Mouse (Mus musculus) lung, embryonic 15.5 days (tissue): Measurements from ENCODE around the gene Lyrm7. TPM values are rescaled to one million over a fixed set of nuclear protein-coding genes. Genes with fewer than 3 reads are reported as not detected.

ENCODE experiments used
- ATAC-seq: fragments of 200-750 bp; cut with Nextera tagmentation; 2 replicates; pipeline ENCODE4 v1.8.0; 2017; ENCODE audit warnings: moderate number of reproducible peaks, borderline replicate concordance; ENCODE audit not compliant: low FRiP score, low TSS enrichment; ENCODE audit errors: extremely low read depth
- H3K27ac ChIP-seq: fragments of 300-500 bp; sonication (generic); 2 replicates; pipeline ENCODE4 v1.5.1; 2015; ENCODE audit warnings: moderate library complexity, mild to moderate bottlenecking, inconsistent platforms
- H3K27me3 ChIP-seq: fragments of 300-500 bp; sonication (generic); 2 replicates; pipeline ENCODE4 v1.6.1; 2015; ENCODE audit warnings: inconsistent platforms
- H3K36me3 ChIP-seq: fragments of 300-500 bp; sonication (generic); 2 replicates; pipeline ENCODE4 v1.6.1; 2015; ENCODE audit warnings: inconsistent platforms
- H3K4me1 ChIP-seq: fragments of 300-500 bp; sonication (generic); 2 replicates; pipeline ENCODE4 v1.6.1; 2015; ENCODE audit warnings: inconsistent platforms
- H3K4me2 ChIP-seq: fragments of 300-500 bp; sonication (generic); 2 replicates; pipeline ENCODE4 v1.6.1; 2015; ENCODE audit warnings: inconsistent platforms, mild to moderate bottlenecking, moderate library complexity
- H3K4me3 ChIP-seq: fragments of 300-500 bp; sonication (generic); 2 replicates; pipeline ENCODE4 v1.5.1; 2015; ENCODE audit warnings: mild to moderate bottlenecking, inconsistent platforms
- H3K9ac ChIP-seq: fragments of 300-500 bp; sonication (generic); 2 replicates; pipeline ENCODE4 v1.6.1; 2015; ENCODE audit warnings: inconsistent platforms
- H3K9me3 ChIP-seq: fragments of 300-500 bp; sonication (generic); 2 replicates; pipeline ENCODE4 v1.6.1; 2016; ENCODE audit warnings: inconsistent platforms
- WGBS: fragments of 180-500 bp; shearing (Covaris S2); methylation state at CpG from one replicate; pipeline ENCODE4 v1.1.7; 2015; 5-methylcytosine and 5-hydroxymethylcytosine counted together
- polyA plus RNA-seq: library from polyadenylated mRNA; unstranded; fragments of >200 nt; fragmentation: Nextera tagmentation; extraction: Ambion mirVana; gene quantifications from 2 replicates; pipeline ENCODE4 v1.2.1, GENCODE M21; 2015

Lyrm7 gene
- polyA plus RNA-seq, 1 experiment from 2014 or later = 5.7 TPM

DNA sequence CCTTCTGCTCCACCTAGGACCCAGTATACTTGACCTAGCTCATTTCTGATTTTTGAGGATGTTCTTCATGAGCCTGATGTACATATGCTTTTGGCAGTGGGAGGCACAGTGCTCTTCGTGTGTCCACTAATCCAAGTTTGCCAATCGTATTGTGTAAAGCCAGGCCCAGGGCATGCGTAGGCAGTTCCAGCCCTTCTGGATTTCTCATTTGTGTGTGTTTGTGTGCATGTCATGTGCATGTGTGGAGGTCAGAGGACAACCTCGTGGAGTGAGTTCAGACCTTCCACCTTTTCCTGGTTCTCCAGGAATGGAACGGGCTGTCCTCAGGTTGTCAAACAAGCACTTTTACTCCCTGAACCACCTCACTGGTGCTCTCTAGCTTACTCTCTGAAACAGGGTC is 51.1 kb downstream of the Lyrm7 start:
- WGBS = 71% methylated on average over 5 of the region's 5 CpGs
- no peaks in the 10 kb centered on the region for H3K27me3 ChIP-seq
- H3K4me3 ChIP-seq = no peak overlapping the region
- no peak overlapping the region for H3K4me2 ChIP-seq
- H3K9ac ChIP-seq = no peak overlapping the region
- no peaks in the 10 kb centered on the region for H3K36me3 ChIP-seq
- H3K9me3 ChIP-seq = no peaks in the 10 kb centered on the region
- H3K4me1 ChIP-seq = no peaks in the 10 kb centered on the region
- no peak for ATAC-seq
- no peak overlapping the region for H3K27ac ChIP-seq

DNA sequence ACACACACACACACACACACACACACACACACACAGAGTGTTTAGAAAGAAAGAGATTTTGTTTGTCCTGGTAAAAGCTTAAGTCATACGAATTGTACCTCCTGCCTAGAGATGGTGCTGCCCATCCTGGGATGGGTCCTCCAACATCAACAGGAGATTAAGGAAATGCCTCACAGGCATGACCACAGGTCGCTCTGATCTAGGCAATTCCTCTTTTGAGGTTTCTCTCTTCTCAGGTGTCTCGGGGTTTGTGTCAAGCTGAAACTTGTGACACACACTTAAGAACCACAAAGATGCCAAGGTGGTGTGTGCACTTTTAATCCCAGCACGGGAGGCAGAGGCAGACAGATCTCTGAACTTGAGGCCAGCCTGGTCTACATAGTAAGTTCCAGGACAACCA is 52.5 kb downstream of the Lyrm7 start:
- no peak for ATAC-seq
- H3K4me3 ChIP-seq = no peak overlapping the region
- H3K27ac ChIP-seq = no peak overlapping the region
- H3K4me1 ChIP-seq = no peaks in the 10 kb centered on the region
- 71% methylated on average over 4 of the region's 4 CpGs for WGBS
- H3K9ac ChIP-seq = no peak overlapping the region
- no peaks in the 10 kb centered on the region for H3K9me3 ChIP-seq
- no peaks in the 10 kb centered on the region for H3K27me3 ChIP-seq
- H3K36me3 ChIP-seq = no peaks in the 10 kb centered on the region
- no peak overlapping the region for H3K4me2 ChIP-seq

DNA sequence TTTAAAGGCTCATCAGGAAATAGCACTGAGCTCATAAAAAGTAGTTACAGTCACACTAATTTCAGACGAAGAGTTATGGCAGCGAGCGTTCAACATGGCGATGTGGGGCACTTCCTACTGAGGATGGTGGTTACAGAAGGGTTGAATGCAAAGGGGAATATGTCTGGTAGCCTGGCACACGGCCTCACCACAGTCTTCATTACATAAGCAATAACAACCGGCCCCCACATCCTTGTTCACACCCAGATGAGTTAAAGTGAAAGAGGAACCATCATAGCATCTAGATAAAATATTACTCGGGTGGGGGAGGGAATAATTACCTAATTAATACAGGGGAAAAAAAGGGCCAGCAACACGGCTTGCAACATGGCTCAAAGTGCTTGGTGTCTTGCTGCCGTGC is 53.0 kb downstream of the Lyrm7 start:
- Histone ChIP-seq H3K9me3 (no peaks in the 10 kb centered on the region), H3K4me1 (no peaks in the 10 kb centered on the region), H3K27ac (no peak overlapping the region), H3K27me3 (no peaks in the 10 kb centered on the region), H3K4me2 (no peak overlapping the region), H3K4me3 (no peak overlapping the region), H3K9ac (no peak overlapping the region), H3K36me3 (no peaks in the 10 kb centered on the region)
- 70% methylated on average over 9 of the region's 9 CpGs for WGBS
- ATAC-seq = no peak

DNA sequence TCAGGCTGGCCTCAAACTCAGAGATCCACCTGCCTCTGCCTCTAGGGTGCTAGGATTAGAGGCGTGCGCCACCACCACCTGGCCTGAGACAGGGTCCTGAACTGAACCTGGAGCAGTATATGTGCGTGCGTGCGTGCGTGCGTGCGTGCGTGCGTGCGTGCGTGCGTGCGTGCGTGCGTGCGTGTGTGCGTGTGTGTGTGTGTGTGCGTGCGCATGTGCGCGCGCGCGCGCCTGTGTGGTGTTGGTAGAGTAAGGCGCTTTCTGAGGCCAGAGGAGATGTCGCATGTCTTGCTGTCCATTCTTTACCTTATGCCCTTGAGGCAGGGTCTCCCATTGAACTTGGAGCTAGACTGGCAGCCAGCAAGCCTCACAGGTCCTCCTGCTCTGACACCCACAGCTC is 53.8 kb downstream of the Lyrm7 start:
- WGBS = 96% methylated on average over 28 of the region's 28 CpGs
- Histone ChIP-seq H3K27me3 (no peaks in the 10 kb centered on the region), H3K4me3 (no peak overlapping the region), H3K4me2 (no peak overlapping the region), H3K36me3 (no peaks in the 10 kb centered on the region), H3K4me1 (no peaks in the 10 kb centered on the region), H3K9ac (no peak overlapping the region), H3K27ac (no peak overlapping the region), H3K9me3 (no peaks in the 10 kb centered on the region)
- no peak for ATAC-seq

DNA sequence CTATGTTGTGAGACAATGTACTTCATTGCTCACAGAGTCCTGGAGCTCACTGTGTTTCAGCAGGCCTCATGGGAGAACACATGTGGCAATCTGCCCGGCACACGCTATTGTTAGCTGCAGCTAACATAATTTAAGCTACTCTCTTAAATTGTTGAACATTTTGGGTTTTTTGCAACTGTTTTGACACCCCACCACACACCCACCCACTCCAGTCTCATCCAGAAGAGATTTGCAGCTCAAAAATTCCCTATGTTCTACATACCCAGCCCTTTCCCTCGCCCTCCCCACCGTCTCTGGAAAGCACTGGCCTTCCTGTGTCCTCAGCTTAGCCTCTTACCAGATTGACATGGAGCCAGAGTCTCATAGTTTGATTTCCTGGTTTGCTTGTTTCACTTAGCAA is 55.5 kb downstream of the Lyrm7 start:
- Histone ChIP-seq H3K9ac (no peak overlapping the region), H3K27ac (no peak overlapping the region), H3K4me1 (no peaks in the 10 kb centered on the region), H3K27me3 (no peaks in the 10 kb centered on the region), H3K4me2 (no peak overlapping the region), H3K36me3 (no peaks in the 10 kb centered on the region), H3K9me3 (no peaks in the 10 kb centered on the region), H3K4me3 (no peak overlapping the region)
- ATAC-seq = no peak
- WGBS = 80% methylated on average over 4 of the region's 4 CpGs

DNA sequence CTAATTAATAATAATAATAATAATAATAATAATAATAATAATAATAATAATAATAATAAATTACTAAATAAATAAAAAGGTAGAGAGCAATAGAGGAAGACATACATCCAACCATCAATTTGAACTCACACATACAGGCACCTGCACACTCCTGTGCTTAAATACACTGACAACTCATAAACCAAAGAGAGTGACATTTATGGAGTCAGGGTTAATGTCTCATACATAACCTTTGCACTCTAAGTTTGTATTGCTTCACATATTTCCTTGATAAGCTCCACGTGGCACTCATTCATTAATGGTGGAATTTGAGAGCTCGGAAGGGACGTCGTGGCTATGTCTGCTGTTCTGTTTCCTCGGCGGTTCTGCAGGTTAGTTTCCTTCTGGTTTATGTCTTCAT is 58.1 kb downstream of the Lyrm7 start:
- no peak overlapping the region for H3K4me2 ChIP-seq
- ATAC-seq = no peak
- no peak overlapping the region for H3K9ac ChIP-seq
- H3K4me3 ChIP-seq = no peak overlapping the region
- H3K4me1 ChIP-seq = no peaks in the 10 kb centered on the region
- H3K36me3 ChIP-seq = no peaks in the 10 kb centered on the region
- H3K9me3 ChIP-seq = no peaks in the 10 kb centered on the region
- H3K27ac ChIP-seq = no peak overlapping the region
- H3K27me3 ChIP-seq = no peaks in the 10 kb centered on the region
- 34% methylated on average over 6 of the region's 6 CpGs for WGBS

DNA sequence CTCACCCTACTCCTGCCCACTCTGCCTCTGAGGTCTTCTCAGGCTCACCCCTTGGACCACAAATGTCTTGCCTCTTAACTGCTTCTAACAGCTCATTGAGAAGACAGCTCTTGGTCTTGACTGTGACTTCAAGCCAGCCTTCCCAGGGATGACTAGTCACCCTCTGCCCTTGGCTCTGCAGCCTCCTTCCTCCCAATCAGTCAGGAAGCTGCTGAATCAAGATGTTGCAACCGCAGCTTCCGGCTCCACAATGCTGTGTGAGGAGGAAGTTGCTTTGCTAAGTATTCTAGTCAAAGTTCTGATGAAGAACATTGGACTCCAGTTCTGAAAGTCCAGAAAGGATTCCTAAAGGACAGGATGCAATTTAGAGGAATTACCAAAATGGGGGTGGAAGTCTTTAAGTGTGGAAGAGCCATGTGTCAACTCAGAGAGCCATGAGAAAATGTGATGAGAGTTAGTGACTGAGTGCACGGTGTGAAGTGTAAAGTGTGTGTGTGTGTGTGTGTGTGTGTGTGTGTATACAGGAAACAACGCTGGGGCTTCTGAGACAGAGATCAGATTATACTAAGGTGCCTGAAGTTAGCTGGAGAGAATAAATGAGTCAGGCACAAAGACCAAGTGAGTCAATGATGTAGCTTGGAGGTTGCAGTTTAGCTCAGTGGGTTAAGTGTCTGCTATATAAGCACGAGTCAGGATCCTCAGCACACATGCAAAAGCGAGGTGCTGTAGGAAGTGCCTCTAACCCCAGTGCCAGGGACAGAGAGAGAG is 58.7 kb downstream of the Lyrm7 start:
- no peaks in the 10 kb centered on the region for H3K4me1 ChIP-seq
- no peaks in the 10 kb centered on the region for H3K9me3 ChIP-seq
- no peak for ATAC-seq
- WGBS = 45% methylated on average over 6 of the region's 6 CpGs
- H3K27me3 ChIP-seq = no peaks in the 10 kb centered on the region
- H3K9ac ChIP-seq = no peak overlapping the region
- H3K4me2 ChIP-seq = no peak overlapping the region
- no peak overlapping the region for H3K4me3 ChIP-seq
- H3K27ac ChIP-seq = no peak overlapping the region
- H3K36me3 ChIP-seq = no peaks in the 10 kb centered on the region

DNA sequence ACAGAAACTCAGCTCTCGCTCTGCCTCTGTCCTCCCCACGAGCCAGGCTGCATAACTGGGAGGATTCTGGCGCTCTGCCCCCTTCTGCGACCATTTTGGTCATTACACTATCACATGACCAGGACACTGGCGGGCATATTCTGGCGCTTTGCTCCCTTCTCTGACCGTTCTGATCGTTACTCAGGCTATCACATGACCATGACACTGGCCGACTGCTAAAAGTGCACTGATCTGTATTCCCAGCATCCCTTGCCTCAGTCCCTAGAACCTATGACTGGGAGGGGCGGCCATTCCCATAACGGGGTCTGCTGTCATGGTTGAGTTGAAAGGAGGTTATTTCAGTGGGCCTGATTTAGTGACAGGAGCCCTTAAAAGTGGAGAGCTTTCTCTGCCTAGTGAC is 64.2 kb downstream of the Lyrm7 start:
- ATAC-seq = no peak
- H3K9me3 ChIP-seq = no peaks in the 10 kb centered on the region
- H3K4me2 ChIP-seq = no peak overlapping the region
- H3K27ac ChIP-seq = no peak overlapping the region
- 71% methylated on average over 11 of the region's 11 CpGs for WGBS
- H3K4me1 ChIP-seq = no peaks in the 10 kb centered on the region
- H3K4me3 ChIP-seq = no peak overlapping the region
- no peak overlapping the region for H3K9ac ChIP-seq
- no peaks in the 10 kb centered on the region; the same call in 1 of the 2 replicates for H3K27me3 ChIP-seq
- H3K36me3 ChIP-seq = no peaks in the 10 kb centered on the region

DNA sequence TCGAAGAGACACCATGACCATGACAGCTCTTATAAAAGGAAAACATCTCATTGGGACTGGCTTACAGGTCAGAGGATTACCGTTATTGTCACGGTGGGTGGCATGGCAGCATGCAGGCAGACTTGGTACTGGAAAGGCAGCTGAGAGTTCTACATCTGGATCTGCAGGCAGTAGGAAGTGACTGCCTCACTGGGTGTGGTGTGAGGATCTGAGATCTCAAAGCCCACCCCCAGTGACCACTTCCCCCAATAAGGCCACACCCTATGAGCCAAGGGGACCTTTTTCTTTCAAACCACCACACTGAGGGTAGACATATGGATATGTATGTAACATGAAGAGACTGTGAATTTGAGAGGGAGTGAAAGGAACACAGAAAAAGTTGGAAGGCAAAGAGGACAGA is 66.0 kb downstream of the Lyrm7 start:
- no peak for ATAC-seq
- H3K36me3 ChIP-seq = no peaks in the 10 kb centered on the region
- no peak overlapping the region for H3K4me2 ChIP-seq
- H3K9me3 ChIP-seq = no peaks in the 10 kb centered on the region
- H3K27ac ChIP-seq = no peak overlapping the region
- 84% methylated on average over 3 of the region's 3 CpGs for WGBS
- no peaks in the 10 kb centered on the region for H3K4me1 ChIP-seq
- H3K4me3 ChIP-seq = no peak overlapping the region
- no peaks in the 10 kb centered on the region; the same call in 1 of the 2 replicates for H3K27me3 ChIP-seq
- no peak overlapping the region for H3K9ac ChIP-seq

DNA sequence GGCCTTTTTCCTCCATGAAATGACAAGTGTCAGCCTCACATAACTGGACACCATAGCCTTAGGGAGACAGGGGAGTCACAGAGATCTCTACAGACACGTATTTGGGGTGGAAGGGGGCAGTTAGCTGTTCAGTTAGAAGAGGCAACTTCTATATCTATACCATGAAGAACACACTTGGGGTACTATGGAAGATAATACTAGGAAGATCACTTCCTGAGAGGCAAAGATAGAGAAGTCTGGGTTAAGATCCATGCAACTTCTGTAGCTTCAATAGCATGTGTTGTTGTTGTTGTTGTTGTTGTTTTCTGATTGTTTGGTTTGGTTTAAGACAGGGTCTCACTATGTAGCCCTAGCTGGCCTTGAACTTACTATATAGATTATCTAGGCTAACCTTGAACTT is 67.5 kb downstream of the Lyrm7 start:
- H3K27me3 ChIP-seq = no peaks in the 10 kb centered on the region; the same call in 1 of the 2 replicates
- no peak overlapping the region for H3K9ac ChIP-seq
- no peak overlapping the region for H3K27ac ChIP-seq
- H3K9me3 ChIP-seq = no peaks in the 10 kb centered on the region
- H3K36me3 ChIP-seq = no peaks in the 10 kb centered on the region
- no peak for ATAC-seq
- H3K4me1 ChIP-seq = no peaks in the 10 kb centered on the region; the same call in 1 of the 2 replicates
- no peak overlapping the region for H3K4me3 ChIP-seq
- no peak overlapping the region for H3K4me2 ChIP-seq
- 64% methylated on average over 1 of the region's 1 CpGs for WGBS

DNA sequence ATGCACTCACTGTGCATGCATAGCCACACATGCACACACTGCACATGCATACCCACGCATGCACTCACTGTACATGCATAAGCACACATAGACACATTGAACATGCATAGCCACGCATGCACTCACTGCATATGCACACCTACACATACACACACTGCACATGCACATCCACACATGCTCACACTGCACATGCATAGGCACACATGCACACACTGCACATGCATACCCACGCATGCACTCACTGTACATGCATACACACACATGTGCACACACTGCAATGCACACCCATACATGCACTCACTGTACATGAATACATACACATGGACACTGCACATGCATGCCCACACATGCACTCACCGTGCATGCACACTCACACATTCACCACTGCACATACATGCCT is 69.3 kb downstream of the Lyrm7 start:
- ATAC-seq = no peak

DNA sequence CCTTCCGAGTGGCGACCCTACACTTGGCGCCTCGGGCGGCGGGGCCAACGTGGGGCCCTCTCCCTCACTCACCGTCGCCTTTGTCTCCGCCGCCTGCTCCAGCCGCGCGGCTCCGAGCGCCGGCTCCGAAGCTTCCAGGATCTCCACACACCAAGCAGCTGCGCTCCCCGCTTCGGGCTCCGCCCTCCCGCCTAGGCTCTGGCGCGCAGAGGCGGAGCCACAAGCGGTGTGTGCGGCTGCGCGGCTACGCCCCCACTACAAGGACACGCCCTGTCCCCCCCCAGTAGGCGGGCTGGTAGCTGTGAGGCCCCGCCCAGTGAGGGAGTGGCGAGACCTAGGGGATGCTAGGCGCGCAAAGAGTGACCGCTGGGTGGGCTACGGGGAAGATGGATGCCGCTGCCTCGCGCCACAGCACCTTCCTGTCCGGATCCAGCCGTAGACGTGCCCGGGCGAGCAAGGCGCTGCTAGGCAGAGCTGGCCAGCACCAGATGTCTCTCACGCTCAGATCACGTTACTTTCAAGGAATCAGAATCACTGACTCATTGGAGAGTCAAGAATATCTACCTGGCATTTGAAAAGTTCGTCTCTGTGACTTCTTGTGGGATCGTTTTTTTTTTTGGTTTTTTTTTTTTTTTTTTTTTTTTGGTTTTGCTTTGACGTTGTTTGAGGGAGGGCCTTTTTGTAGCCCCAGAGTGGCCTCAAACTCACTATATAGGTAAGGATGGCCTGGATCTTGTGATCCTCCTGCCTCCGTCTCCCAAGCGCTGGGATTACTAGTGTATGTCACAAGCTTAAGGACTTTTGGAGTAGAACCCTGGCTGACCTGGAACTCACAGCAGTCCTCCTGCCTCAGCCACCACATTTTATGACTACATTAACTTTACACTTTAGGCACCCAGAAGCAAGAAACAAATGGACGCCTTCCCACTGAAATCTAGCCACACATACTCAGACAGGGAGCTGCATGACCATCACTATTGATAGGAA is 72.9 kb downstream of the Lyrm7 start, which contains the start of gene Cdc42se2:
TSS of gene Cdc42se2 (minus strand) at position 188 of the 987 bp plus-strand sequence.
- 4% methylated on average over 55 of the region's 56 CpGs for WGBS
- H3K27me3 ChIP-seq = no peaks in the 10 kb centered on the region; the same call in 1 of the 2 replicates
- H3K27ac ChIP-seq = peak within 1 kb of the TSS; percentile 99
- H3K9ac ChIP-seq = peak within 1 kb of the TSS; percentile 92
- peak within 1 kb of the TSS; percentile 95 for H3K4me3 ChIP-seq
- peak within 1 kb of the TSS; percentile 81 for H3K4me2 ChIP-seq
- H3K36me3 ChIP-seq = no peaks in the 10 kb centered on the region
- H3K9me3 ChIP-seq = no peaks in the 10 kb centered on the region
- ATAC-seq = peak; percentile 99
- H3K4me1 ChIP-seq = peaks cover 7% of the 10 kb centered on the region

More for the DNA sequence above, 69.3 kb downstream of the Lyrm7 start:
- Histone ChIP-seq H3K4me3 (no peak overlapping the region), H3K36me3 (no peaks in the 10 kb centered on the region), H3K4me1 (peaks cover under 1% of the 10 kb centered on the region; the same call in 1 of the 2 replicates), H3K9ac (no peak overlapping the region), H3K9me3 (no peaks in the 10 kb centered on the region), H3K27ac (no peak overlapping the region), H3K27me3 (no peaks in the 10 kb centered on the region; the same call in 1 of the 2 replicates), H3K4me2 (no peak overlapping the region)
- 91% methylated on average over 4 of the region's 4 CpGs for WGBS
